Mouse (Mus musculus) bone marrow, adult 2 months (tissue): Measurements from ENCODE around the gene Mst1r.

Experiments
- CTCF ChIP-seq: fragments of 200-500 bp; IDR thresholded peaks from 2 replicates; pipeline ENCODE4 v1.5.1; 2011; ENCODE audit warnings: low read length, control low read depth; ENCODE audit not compliant: control insufficient read depth, insufficient read depth
- POLR2A ChIP-seq: fragments of 200-500 bp; IDR thresholded peaks from 2 replicates; pipeline ENCODE4 v1.6.1; 2011; ENCODE audit warnings: low read depth, mild to moderate bottlenecking, control low read depth, low read length, borderline replicate concordance; ENCODE audit not compliant: control insufficient read depth

DNA sequence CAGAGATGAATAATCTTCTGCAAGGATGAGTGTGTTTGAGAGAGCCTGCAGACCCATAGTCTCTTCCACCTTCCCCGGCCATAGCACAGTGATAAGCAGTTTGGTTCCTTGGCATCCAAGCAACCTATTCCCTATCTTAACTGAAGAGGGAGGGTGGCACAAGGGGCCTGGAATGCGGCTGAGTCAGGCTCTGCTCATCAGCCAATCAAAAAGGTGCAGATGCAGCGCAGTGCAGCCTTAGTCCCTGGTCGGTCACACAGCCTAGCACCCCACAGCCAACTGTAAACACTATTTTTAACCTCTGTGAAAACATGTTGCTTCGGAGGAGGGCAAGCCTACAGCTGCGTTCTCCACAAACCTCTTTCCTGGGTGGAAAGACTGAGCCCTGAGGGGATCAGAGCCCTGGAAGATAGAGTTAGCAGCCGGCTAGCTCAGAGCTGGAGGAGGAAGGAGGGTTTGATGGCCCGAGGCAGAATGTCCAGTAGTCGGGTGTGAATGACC lies 20.3 kb downstream of the Mst1r start:
- TF ChIP-seq POLR2A (no peak), CTCF (no peak)
